Mouse (Mus musculus): ENCODE measurements at regions not wholly inside any gene's neighbourhood (a gene's known extent, or its start where the extent isn't known, plus 50 kb on each side); places are given as distances from the start of the nearest gene placed in this dataset.

DNA sequence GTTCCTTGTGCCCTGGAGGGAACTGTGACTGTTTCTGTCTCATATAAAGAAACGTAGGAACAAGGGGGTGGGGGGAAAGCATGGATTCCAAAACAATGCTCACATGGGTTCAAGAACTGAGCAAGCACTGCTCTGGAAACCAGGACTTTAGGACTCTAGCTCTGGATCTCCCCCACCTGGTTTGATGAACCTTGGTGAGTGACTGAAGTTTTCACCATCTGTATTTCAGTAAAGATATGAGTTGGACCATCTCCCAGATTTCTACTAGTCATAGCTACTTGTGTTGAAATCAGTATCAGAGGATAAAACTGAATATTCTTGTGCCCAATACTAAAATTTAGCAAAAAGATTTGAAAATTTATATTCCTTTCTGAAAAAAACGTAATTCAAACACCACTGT is 70.7 kb upstream of the Rasa1 start:
- Histone ChIP-seq H3K27me3 (ENCODE audit: control insufficient read depth, insufficient read depth, low read length) (no peaks in the 10 kb centered on the region), H3K4me3 (ENCODE audit: insufficient read depth, low read depth, low read length) (no peak overlapping the region), H3K4me1 (ENCODE audit: control insufficient read depth, insufficient read depth, low read length) (no peaks in the 10 kb centered on the region), H3K36me3 (ENCODE audit: control insufficient read depth, insufficient read depth, low read length) (no peaks in the 10 kb centered on the region), H3K79me2 (ENCODE audit: control insufficient read depth, insufficient read depth, low read length) (no peaks in the 10 kb centered on the region), H3K9ac (ENCODE audit: low read depth, low read length) (no peak overlapping the region), H3K27ac (replicated peaks; ENCODE audit: insufficient read depth, low read depth, low read length) (no peak overlapping the region)
- no peak for DNase-seq (ENCODE audit: extremely low read depth, low read depth, low spot score)
- TF ChIP-seq POLR2A (IDR thresholded peaks at IDR 0.05; ENCODE audit: extremely low read depth, insufficient read depth, low read length): no peak
- no peak for TF ChIP-seq CTCF (IDR thresholded peaks at IDR 0.05; ENCODE audit: low read depth, low read length)
- 72% methylated on average over 2 of the region's 2 CpGs for WGBS

DNA sequence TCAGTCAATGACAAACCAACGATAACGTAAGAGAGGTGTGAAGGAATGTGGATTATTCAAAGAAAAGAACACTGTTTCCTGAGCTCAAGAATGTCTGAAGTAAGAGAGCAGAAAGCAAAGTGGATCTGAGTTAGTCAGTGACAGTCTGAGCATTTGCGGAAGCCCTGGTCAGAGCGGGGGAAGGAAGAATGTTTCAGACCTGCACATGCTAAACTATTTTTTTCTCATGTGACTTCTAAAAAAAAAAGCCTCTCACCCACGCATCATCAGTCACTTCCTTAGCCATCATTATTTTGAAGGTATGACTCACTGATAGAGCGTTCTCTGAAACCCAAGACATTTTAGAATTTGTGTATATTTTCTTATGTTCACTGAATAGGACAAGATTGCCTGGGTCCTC is 70.2 kb upstream of the Rasa1 start:
- no peaks in the 10 kb centered on the region for H3K79me2 ChIP-seq (ENCODE audit: control insufficient read depth, insufficient read depth, low read length)
- no peaks in the 10 kb centered on the region for H3K4me1 ChIP-seq (ENCODE audit: control insufficient read depth, insufficient read depth, low read length)
- peak; percentile 1 for DNase-seq (ENCODE audit: extremely low read depth, low read depth, low spot score)
- no peaks in the 10 kb centered on the region for H3K36me3 ChIP-seq (ENCODE audit: control insufficient read depth, insufficient read depth, low read length)
- no peak overlapping the region for H3K9ac ChIP-seq (ENCODE audit: low read depth, low read length)
- TF ChIP-seq CTCF (IDR thresholded peaks at IDR 0.05; ENCODE audit: low read depth, low read length) (no peak), POLR2A (IDR thresholded peaks at IDR 0.05; ENCODE audit: extremely low read depth, insufficient read depth, low read length) (no peak)
- H3K27me3 ChIP-seq (ENCODE audit: control insufficient read depth, insufficient read depth, low read length): no peaks in the 10 kb centered on the region
- 86% methylated on average over 6 of the region's 6 CpGs for WGBS
- H3K4me3 ChIP-seq (ENCODE audit: insufficient read depth, low read depth, low read length): no peak overlapping the region
- H3K27ac ChIP-seq (replicated peaks; ENCODE audit: insufficient read depth, low read depth, low read length): no peak overlapping the region

DNA sequence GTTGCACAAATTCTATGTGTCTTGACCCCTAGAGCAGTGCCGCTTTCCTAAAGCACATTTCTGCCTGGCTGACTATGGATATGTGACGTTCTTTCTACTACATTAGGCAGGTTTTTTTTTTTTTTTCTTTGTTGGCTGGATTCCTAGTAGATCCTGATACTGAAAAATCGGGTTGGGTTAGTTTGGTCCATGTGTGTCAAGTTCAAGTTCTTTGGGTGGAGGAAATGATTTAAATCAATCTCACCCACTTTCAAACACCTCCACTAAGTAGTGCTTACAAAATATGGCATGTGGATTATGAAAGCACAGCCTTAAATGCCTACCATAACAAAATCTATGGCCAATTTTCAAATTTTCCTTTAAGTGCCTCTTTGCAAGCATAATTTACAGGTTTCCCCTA is 63.1 kb upstream of the Rasa1 start:
- TF ChIP-seq CTCF (IDR thresholded peaks at IDR 0.05; ENCODE audit: low read depth, low read length): no peak
- no peak for TF ChIP-seq POLR2A (IDR thresholded peaks at IDR 0.05; ENCODE audit: extremely low read depth, insufficient read depth, low read length)
- Histone ChIP-seq H3K27ac (replicated peaks; ENCODE audit: insufficient read depth, low read depth, low read length) (no peak overlapping the region), H3K27me3 (ENCODE audit: control insufficient read depth, insufficient read depth, low read length) (no peaks in the 10 kb centered on the region), H3K36me3 (ENCODE audit: control insufficient read depth, insufficient read depth, low read length) (no peaks in the 10 kb centered on the region), H3K4me3 (ENCODE audit: insufficient read depth, low read depth, low read length) (no peak overlapping the region), H3K4me1 (ENCODE audit: control insufficient read depth, insufficient read depth, low read length) (no peaks in the 10 kb centered on the region), H3K79me2 (ENCODE audit: control insufficient read depth, insufficient read depth, low read length) (no peaks in the 10 kb centered on the region), H3K9ac (ENCODE audit: low read depth, low read length) (no peak overlapping the region)
- no peak for DNase-seq (ENCODE audit: extremely low read depth, low read depth, low spot score)
- 74% methylated on average over 3 of the region's 3 CpGs for WGBS
